Comparison of ENCODE assay signal across 25 mouse cellular contexts in the genomic region with DNA sequence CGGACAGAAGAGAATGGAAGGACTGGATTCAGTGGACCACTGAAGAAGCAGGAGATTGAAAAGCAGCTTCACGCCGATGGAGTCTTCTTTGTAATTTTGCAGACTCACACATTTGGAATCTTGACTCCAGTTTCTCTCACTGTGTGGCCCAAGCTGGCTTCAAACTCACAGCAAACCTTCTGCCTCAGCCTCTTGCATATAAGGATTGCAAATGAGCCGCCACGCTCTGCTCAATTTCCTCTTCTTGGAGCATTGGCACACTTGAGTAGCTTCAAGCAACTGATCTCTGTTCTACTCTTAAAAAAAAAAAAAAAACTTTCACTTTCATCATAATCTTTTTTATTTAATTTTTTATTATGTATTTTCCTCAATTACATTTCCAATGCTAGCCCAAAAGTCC. TPM values are rescaled to one million over a fixed set of nuclear protein-coding genes. Genes with fewer than 3 reads are reported as not detected.
"Had no signal": no experiment of that assay in that cellular context is flagged by ENCODE, and none has a peak within 500 bp of the region (broad histone marks: within the 10 kb centered on the region; RNA-seq: fewer than 3 reads in every experiment).

No protein-coding gene starts in this region.

- H3K27me3 ChIP-seq: kidney, embryonic 15.5 days; liver, embryonic 15.5 days; lung, embryonic 15.5 days; midbrain, embryonic 12.5 days; midbrain, embryonic 15.5 days; neural tube, embryonic 12.5 days; neural tube, embryonic 15.5 days; stomach, embryonic 15.5 days had no signal

- H3K9ac ChIP-seq: kidney, embryonic 15.5 days; liver, embryonic 15.5 days; lung, embryonic 15.5 days; midbrain, embryonic 12.5 days; midbrain, embryonic 15.5 days; neural tube, embryonic 12.5 days; neural tube, embryonic 15.5 days; stomach, embryonic 15.5 days had no signal

- H3K4me2 ChIP-seq: kidney, embryonic 15.5 days; liver, embryonic 15.5 days; lung, embryonic 15.5 days; midbrain, embryonic 12.5 days; midbrain, embryonic 15.5 days; neural tube, embryonic 12.5 days; neural tube, embryonic 15.5 days; stomach, embryonic 15.5 days had no signal

- ATAC-seq: midbrain, embryonic 15.5 days had no signal

- DNase-seq: kidney, adult 11 months; kidney, adult 8-10 months; kidney, postnatal 10 days; kidney, postnatal 36 days; layer of hippocampus, postnatal 36 days; lung, adult 18-20 months; lung, postnatal 10 days; retina, postnatal 1 day; right cerebral cortex, postnatal 25 days; thymus, postnatal 25 days had no signal

- H3K4me1 ChIP-seq: neural tube, embryonic 12.5 days had no signal

- H3K4me3 ChIP-seq: kidney, embryonic 15.5 days; left cerebral cortex, adult 2 months; liver, embryonic 15.5 days; lung, embryonic 15.5 days; midbrain, embryonic 12.5 days; midbrain, embryonic 15.5 days; neural tube, embryonic 12.5 days; neural tube, embryonic 15.5 days; stomach, embryonic 15.5 days had no signal

- H3K27ac ChIP-seq: kidney, embryonic 15.5 days; left cerebral cortex, adult 2 months; lung, embryonic 15.5 days; macrophage; midbrain, embryonic 12.5 days; midbrain, embryonic 15.5 days; neural tube, embryonic 12.5 days; neural tube, embryonic 15.5 days; stomach, embryonic 15.5 days had no signal

- H3K36me3 ChIP-seq: kidney, embryonic 15.5 days; liver, embryonic 15.5 days; lung, embryonic 15.5 days; midbrain, embryonic 12.5 days; midbrain, embryonic 15.5 days; neural tube, embryonic 12.5 days; neural tube, embryonic 15.5 days; stomach, embryonic 15.5 days had no signal

- H3K9me3 ChIP-seq: kidney, embryonic 15.5 days; liver, embryonic 15.5 days; lung, embryonic 15.5 days; midbrain, embryonic 12.5 days; midbrain, embryonic 15.5 days; neural tube, embryonic 12.5 days; neural tube, embryonic 15.5 days; stomach, embryonic 15.5 days had no signal

RNA-seq across cellular contexts. Expression of a gene that starts 45.0 kb away (rescaled TPM):
- total RNA-seq: layer of hippocampus, adult 8-10 months; layer of hippocampus, postnatal 10 days; layer of hippocampus, postnatal 36 days; left cerebral cortex, adult 2 months; left cerebral cortex, postnatal 36 days; liver, adult 2 months had no signal
- polyA plus RNA-seq: kidney, embryonic 15.5 days; limb, embryonic 11.5 days; liver, adult 2 months; liver, embryonic 15.5 days; lung, embryonic 15.5 days; macrophage; midbrain, embryonic 12.5 days; midbrain, embryonic 15.5 days; neural tube, embryonic 12.5 days; neural tube, embryonic 15.5 days; stomach, embryonic 15.5 days had no signal
